Mouse (Mus musculus) lung, postnatal 0 days (tissue): ENCODE measurements at regions not wholly inside any gene's neighbourhood (a gene's known extent, or its start where the extent isn't known, plus 50 kb on each side); places are given as distances from the start of the nearest gene placed in this dataset.

Experiments used
- ATAC-seq: fragments of 200-750 bp; cut with Nextera tagmentation; 2 replicates; pipeline ENCODE4 v1.8.0; 2017; ENCODE audit warnings: moderate library complexity
- DNase-seq: peaks from one replicate; pipeline ENCODE4 v3.0.0-alpha.2; 2016; ENCODE audit warnings: low spot score
- H3K27ac ChIP-seq: fragments of 300-500 bp; sonication (generic); 2 replicates; pipeline ENCODE4 v1.5.1; 2014; ENCODE audit warnings: antibody characterized with exemption, mild to moderate bottlenecking, low read length, mixed read lengths
- H3K27me3 ChIP-seq: fragments of 300-500 bp; sonication (generic); replicated peaks from 2 replicates; pipeline ENCODE4 v1.6.1; 2014; ENCODE audit warnings: low read length, mixed read lengths; ENCODE audit not compliant: insufficient read depth
- H3K36me3 ChIP-seq: fragments of 300-500 bp; sonication (generic); 2 replicates; pipeline ENCODE4 v1.6.1; 2014; ENCODE audit warnings: low read length, mixed read lengths; ENCODE audit not compliant: insufficient read depth
- H3K4me1 ChIP-seq: fragments of 300-500 bp; sonication (generic); 2 replicates; pipeline ENCODE4 v1.6.1; 2014; ENCODE audit warnings: antibody characterized with exemption, low read depth, low read length, mixed read lengths; ENCODE audit not compliant: insufficient read depth
- H3K4me2 ChIP-seq: fragments of 300-500 bp; sonication (generic); replicated peaks from 2 replicates; pipeline ENCODE4 v1.6.1; 2014; ENCODE audit warnings: low read depth, mild to moderate bottlenecking, low read length, moderate library complexity, mixed read lengths
- H3K4me3 ChIP-seq: fragments of 300-500 bp; sonication (generic); 2 replicates; pipeline ENCODE4 v1.5.1; 2014; ENCODE audit warnings: low read depth, low read length
- H3K9ac ChIP-seq: fragments of 300-500 bp; sonication (generic); replicated peaks from 2 replicates; pipeline ENCODE4 v1.6.1; 2014; ENCODE audit warnings: low read depth, mild to moderate bottlenecking
- H3K9me3 ChIP-seq: fragments of 300-500 bp; sonication (generic); 2 replicates; pipeline ENCODE4 v1.6.1; 2016; ENCODE audit warnings: low read length, mixed read lengths
- CTCF ChIP-seq: IDR thresholded peaks from 2 replicates; pipeline ENCODE4 v1.5.1; 2016; ENCODE audit warnings: antibody characterized with exemption, mild to moderate bottlenecking
- EP300 ChIP-seq: IDR thresholded peaks from 2 replicates; pipeline ENCODE4 v1.6.1; 2016; ENCODE audit warnings: antibody characterized with exemption, mild to moderate bottlenecking, control low read depth
- WGBS: fragments of 180-500 bp; shearing (Covaris S2); extraction: QIAGEN DNeasy Blood & Tissue Kit; methylation state at CpG from one replicate; pipeline ENCODE4 v1.1.7; 2014; 5-methylcytosine and 5-hydroxymethylcytosine counted together

GRCm38 (mm10) chr4:95376386-95376785 is 180.9 kb upstream of the Fggy start:
- TF ChIP-seq EP300 (no peak), CTCF (no peak)
- Histone ChIP-seq H3K4me3 (no peak overlapping the region), H3K27ac (peak overlapping the region; percentile 71; the same call in 1 of the 2 replicates), H3K4me1 (no peaks in the 10 kb centered on the region; the same call in 1 of the 2 replicates), H3K27me3 (no peaks in the 10 kb centered on the region), H3K4me2 (no peak overlapping the region), H3K9ac (no peak overlapping the region), H3K9me3 (no peaks in the 10 kb centered on the region), H3K36me3 (no peaks in the 10 kb centered on the region)
- no peak for DNase-seq
- 58% methylated on average over 5 of the region's 5 CpGs for WGBS
- ATAC-seq: no peak

- ATAC-seq (peak; percentile 98), DNase-seq (peak; percentile 88)
- Histone ChIP-seq H3K4me3 (no peak overlapping the region), H3K27ac (peak overlapping the region; percentile 71), H3K4me1 (no peaks in the 10 kb centered on the region; the same call in 1 of the 2 replicates), H3K36me3 (no peaks in the 10 kb centered on the region), H3K9ac (no peak overlapping the region), H3K9me3 (no peaks in the 10 kb centered on the region), H3K27me3 (no peaks in the 10 kb centered on the region), H3K4me2 (no peak overlapping the region)
- TF ChIP-seq EP300 (peak; percentile 97), CTCF (no peak)
- WGBS: 39% methylated on average over 9 of the region's 9 CpGs
Measured at GRCm38 (mm10) chr4:95377222-95378134, 179.8 kb upstream of the Fggy start.

GRCm38 (mm10) chr4:95378645-95379044 is 178.7 kb upstream of the Fggy start:
- 56% methylated on average over 3 of the region's 3 CpGs for WGBS
- ATAC-seq: no peak
- H3K9ac ChIP-seq: no peak overlapping the region
- H3K4me1 ChIP-seq: no peaks in the 10 kb centered on the region; the same call in 1 of the 2 replicates
- H3K9me3 ChIP-seq: no peaks in the 10 kb centered on the region
- H3K27me3 ChIP-seq: no peaks in the 10 kb centered on the region
- DNase-seq: no peak
- no peak overlapping the region for H3K4me2 ChIP-seq
- H3K36me3 ChIP-seq: no peaks in the 10 kb centered on the region
- H3K4me3 ChIP-seq: no peak overlapping the region
- TF ChIP-seq EP300: 0 out of 2 replicates have a peak, but pooled peaks have one; percentile 17
- no peak for TF ChIP-seq CTCF
- peak overlapping the region; percentile 71; the same call in 1 of the 2 replicates for H3K27ac ChIP-seq

GRCm38 (mm10) chr4:95383216-95383892 is 174.0 kb upstream of the Fggy start:
- ATAC-seq (peak; percentile 16; the same call in 1 of the 2 replicates), DNase-seq (no peak)
- Histone ChIP-seq H3K36me3 (no peaks in the 10 kb centered on the region), H3K4me2 (no peak overlapping the region), H3K4me1 (no peaks in the 10 kb centered on the region; the same call in 1 of the 2 replicates), H3K4me3 (no peak overlapping the region), H3K27ac (no peak overlapping the region), H3K27me3 (no peaks in the 10 kb centered on the region), H3K9ac (no peak overlapping the region), H3K9me3 (no peaks in the 10 kb centered on the region)
- WGBS: 69% methylated on average over 8 of the region's 8 CpGs
- TF ChIP-seq CTCF (no peak), EP300 (peak; percentile 39; the same call in 1 of the 2 replicates)

- no peak overlapping the region for H3K4me2 ChIP-seq
- no peak overlapping the region for H3K9ac ChIP-seq
- 18% methylated on average over 7 of the region's 7 CpGs for WGBS
- TF ChIP-seq CTCF (no peak), EP300 (peak; percentile 99)
- no peaks in the 10 kb centered on the region for H3K36me3 ChIP-seq
- ATAC-seq: peak; percentile 90
- H3K4me3 ChIP-seq: no peak overlapping the region
- H3K27ac ChIP-seq: peak overlapping the region; percentile 84
- no peaks in the 10 kb centered on the region for H3K9me3 ChIP-seq
- no peaks in the 10 kb centered on the region for H3K27me3 ChIP-seq
- H3K4me1 ChIP-seq: peaks cover 13% of the 10 kb centered on the region; the same call in 1 of the 2 replicates
- peak; percentile 93 for DNase-seq
Measured at GRCm38 (mm10) chr4:95385552-95385951, 171.8 kb upstream of the Fggy start.

- Histone ChIP-seq H3K4me2 (no peak overlapping the region), H3K9ac (no peak overlapping the region), H3K27me3 (no peaks in the 10 kb centered on the region), H3K36me3 (no peaks in the 10 kb centered on the region), H3K4me3 (no peak overlapping the region), H3K27ac (peak overlapping the region; percentile 51), H3K4me1 (peaks cover 13% of the 10 kb centered on the region; the same call in 1 of the 2 replicates), H3K9me3 (no peaks in the 10 kb centered on the region)
- no peak for ATAC-seq
- no peak for TF ChIP-seq CTCF
- WGBS: 19% methylated on average over 2 of the region's 2 CpGs
- no peak for DNase-seq
Measured at GRCm38 (mm10) chr4:95386021-95386420, 171.3 kb upstream of the Fggy start.
